Mouse (Mus musculus) large intestine, adult 2 months (tissue): ENCODE results near the gene Ripk3. TPM values are rescaled to one million over a fixed set of nuclear protein-coding genes. Genes with fewer than 3 reads are reported as not detected.

Experiments
- DNase-seq: peaks from one replicate; pipeline ENCODE4 v3.0.0-alpha.2; 2012; ENCODE audit warnings: low read depth, low spot score
- WGBS: fragments of 180-500 bp; shearing (Covaris S2); methylation state at CpG from one replicate; pipeline ENCODE4 v1.1.7; 2018; 5-methylcytosine and 5-hydroxymethylcytosine counted together
- polyA plus RNA-seq: library from polyadenylated mRNA; depleted of rRNA; stranded (reverse); fragments of >200 nt; gene quantifications from 2 replicates; pipeline ENCODE4 v1.2.3, GENCODE M21; 2012; rRNA removed

Gene Ripk3
- 86.5 and 89.2 TPM in 2 replicates for polyA plus RNA-seq

DNA sequence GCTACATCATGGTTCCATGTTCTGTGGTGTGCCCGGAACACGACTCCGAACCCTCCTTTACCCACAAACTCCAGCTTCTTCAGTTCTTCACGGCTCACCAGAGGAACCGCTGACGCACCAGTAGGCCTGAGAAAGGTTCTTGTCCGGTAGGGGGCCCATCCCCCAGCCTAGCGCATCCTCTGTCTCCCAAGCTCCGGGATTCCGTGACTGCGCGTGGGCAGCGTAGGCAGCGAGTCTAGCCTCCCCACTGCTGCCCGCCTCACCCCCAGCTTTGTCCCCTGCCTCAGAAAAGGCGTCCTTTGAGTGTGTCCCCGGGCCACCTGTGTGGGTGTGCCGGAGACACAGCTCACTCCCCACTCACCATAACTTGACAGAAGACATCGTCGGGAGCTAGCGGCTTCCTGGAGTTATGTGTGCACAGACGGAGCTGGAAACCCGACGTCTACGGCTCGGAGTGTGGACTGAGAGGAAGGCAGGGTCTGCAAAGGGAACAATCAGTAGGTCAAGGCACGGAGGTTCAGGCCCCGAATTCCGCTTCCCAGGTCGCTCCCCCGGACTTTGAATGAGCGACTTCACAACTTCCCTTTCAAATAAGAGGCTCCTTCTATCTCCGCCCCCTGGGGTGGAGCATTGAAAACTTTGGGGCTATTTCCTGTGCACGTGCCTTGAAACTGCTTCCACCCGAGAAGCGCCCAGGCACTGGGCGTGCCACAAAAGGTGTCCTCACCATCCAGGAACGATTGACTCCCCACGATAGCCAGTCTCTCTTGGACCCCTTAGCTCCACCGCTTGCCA lies at the start of gene Ripk3:
Ripk3 (minus strand) TSS at position 610 of the 795 bp plus-strand sequence.
- 5% methylated on average over 40 of the region's 40 CpGs for WGBS
- peak; percentile 73 for DNase-seq

DNA sequence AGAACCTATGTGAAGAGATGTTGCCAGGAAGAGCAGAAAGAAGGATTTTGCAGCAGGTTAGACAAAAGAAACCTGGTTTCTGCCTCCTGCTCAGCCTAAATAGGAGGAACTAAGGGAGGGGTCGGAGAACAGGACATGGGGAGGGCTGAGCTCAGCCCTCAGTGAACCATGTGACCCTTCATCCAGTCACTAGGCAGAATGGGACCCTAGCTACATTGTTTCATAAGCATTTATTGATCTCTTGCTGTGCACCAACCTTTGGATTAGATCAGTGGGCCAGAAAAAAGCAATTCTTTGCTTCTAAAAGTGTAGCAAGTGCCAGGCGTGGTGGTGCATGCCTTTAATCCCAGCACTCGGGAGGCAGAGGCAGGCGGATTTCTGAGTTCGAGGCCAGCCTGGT lies 49.6 kb upstream of the Ripk3 start:
- WGBS, result 87% methylated on average over 5 of the region's 5 CpGs
- DNase-seq, result no peak

- WGBS, result 82% methylated on average over 5 of the region's 5 CpGs
- no peak for DNase-seq
Observed at GRCm38 (mm10) chr14:55834808-55835533, 46.3 kb upstream of the Ripk3 start.

DNA sequence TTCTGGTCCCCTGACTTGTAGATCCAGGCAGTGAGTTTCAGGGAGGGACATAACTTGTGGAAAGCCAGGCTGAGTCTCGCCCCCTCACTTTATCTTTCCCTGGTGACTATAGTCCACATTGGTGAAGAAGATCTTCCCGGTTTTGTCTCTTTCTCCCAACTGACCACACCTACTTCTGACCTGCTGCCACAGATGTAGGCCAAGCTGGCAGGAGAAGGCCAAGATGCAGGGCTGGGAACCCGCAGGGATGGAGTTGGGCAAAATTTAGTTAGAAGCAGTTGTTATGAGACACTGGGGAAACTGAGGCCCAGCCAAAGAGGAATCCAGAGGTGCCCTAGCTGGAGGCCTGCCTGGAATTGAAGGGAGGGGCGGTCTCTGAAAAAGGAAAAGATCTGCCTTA lies 44.5 kb upstream of the Ripk3 start:
- DNase-seq, result no peak
- 67% methylated on average over 4 of the region's 4 CpGs for WGBS

GRCm38 (mm10) chr14:55830331-55830730 lies 41.7 kb upstream of the Ripk3 start:
- DNase-seq, result no peak
- WGBS, result 79% methylated on average over 4 of the region's 4 CpGs

DNA sequence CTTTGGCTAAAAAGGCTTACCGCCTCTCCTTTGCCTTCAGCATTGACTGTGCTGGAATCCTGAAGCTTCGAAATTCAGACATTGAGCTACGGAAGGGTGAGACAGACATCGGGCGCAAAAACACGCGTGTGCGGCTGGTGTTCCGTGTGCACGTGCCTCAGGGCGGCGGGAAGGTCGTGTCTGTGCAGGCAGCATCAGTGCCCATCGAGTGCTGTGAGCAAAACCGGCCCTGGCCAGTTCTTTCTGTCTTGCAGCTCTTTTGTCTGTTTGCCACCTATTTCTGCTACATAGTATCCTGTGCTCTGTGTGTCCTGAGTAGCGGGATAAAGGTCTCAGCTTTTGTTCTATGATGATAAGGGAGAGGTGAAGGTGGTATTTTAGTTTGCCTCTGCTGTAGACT lies 41.2 kb upstream of the Ripk3 start:
- DNase-seq, result no peak
- WGBS, result 94% methylated on average over 16 of the region's 16 CpGs

DNA sequence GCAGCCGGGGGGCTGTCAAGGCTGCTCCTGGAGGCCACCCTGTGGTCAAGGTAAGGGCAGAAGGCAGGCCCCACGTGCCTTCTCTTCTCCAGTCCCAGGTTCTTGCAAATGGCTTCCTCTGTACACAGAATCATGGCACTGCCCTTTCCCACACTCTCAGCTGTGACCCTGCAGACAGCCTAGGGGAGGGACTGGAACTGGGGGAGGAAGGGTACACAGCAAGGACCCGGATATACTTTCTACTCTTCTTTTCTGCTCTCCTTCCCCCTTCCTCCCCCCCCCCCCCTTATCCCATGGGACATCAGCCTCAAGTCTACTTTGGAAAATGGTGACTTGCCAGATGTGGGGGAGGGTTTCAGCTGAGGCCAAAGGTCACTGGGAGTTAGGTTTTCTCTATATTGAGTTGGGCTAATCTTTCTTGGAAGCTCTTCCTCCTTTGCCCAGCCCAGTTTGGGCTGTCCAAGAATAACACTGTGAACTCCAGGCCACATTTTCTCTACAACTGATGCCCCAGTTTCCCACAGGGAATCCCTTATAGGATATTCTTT lies 40.1 kb upstream of the Ripk3 start:
- no peak for DNase-seq
- 59% methylated on average over 3 of the region's 3 CpGs for WGBS

- WGBS, result 41% methylated on average over 41 of the region's 41 CpGs
- DNase-seq, result no peak
Observed at GRCm38 (mm10) chr14:55826551-55827340, 38.1 kb upstream of the Ripk3 start.

GRCm38 (mm10) chr14:55826142-55826541 lies 37.5 kb upstream of the Ripk3 start:
- no peak for DNase-seq
- WGBS, result 29% methylated on average over 15 of the region's 15 CpGs

DNA sequence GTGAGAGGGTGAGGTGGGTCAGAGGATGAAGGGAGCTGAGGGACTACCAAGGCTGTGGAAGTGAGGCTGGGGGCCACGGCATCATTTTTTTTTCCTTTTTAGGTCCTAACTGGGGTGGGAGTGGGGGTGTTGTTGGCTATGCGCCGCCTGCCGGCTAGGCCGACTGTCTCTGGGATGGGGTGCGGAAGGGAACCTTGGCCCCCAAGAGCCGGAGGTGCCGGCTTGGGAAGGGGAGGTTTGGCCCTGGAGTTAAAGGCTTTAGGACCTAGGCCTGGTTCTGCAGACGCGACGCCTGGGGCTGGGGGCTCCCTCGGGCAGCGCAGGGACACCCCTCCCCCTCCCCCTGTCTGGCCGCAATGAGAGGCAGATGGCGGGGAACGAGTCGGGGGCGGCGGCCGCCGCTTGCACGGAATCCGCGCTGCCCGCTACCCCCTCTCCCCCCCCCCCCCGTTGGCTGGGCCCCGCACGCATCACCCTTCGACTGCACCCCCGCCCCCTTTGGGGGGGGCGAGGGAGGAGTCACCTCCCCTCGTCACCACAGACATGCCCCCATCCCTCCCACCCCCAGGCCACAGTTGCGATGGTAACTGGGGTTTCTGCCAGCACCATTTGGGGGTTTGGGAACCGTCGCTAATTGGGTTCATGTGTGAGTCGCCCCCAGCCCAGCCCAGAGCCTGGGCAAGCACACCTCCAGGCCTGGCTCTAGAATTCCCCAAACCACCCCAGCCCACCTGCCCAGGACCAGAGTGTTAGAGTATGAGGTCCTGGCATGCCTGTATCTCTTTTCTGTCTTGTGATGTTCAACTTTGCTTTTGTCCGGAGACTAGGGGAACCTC lies 36.8 kb upstream of the Ripk3 start:
- DNase-seq, result no peak

GRCm38 (mm10) chr14:55824481-55825215 lies 36.0 kb upstream of the Ripk3 start:
- WGBS, result 10% methylated on average over 30 of the region's 32 CpGs

More for the DNA sequence above, 36.8 kb upstream of the Ripk3 start:
- 6% methylated on average over 35 of the region's 37 CpGs for WGBS

DNA sequence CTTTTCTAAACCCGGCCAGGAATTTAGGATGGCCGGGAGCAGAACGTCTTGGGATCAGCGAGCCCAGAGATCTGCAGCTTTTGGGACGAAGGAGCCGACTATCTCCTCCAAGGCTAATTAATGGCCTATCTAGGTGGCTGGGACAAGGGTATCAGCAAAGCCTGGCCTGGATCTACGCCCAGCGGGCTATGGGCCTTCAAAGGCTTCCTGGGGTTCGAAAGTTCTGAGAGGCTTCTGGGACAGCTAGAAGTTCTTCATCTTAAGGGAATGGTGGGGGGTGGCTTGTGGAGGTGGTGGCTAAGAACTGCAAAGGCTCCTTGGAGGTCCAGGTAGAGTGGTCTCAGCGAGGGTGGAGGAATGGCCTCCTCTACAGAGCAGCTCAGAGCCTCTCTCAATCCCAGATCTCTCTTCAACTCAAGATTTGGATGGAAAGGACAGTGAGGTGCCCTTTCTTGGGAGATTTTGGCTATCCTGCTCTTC lies 35.4 kb upstream of the Ripk3 start:
- WGBS, result 31% methylated on average over 10 of the region's 10 CpGs
- DNase-seq, result no peak

More at GRCm38 (mm10) chr14:55824481-55825215, 36.0 kb upstream of the Ripk3 start:
- DNase-seq, result no peak

- WGBS, result 1% methylated on average over 46 of the region's 46 CpGs
- DNase-seq, result no peak
Observed at GRCm38 (mm10) chr14:55822991-55823762, 34.5 kb upstream of the Ripk3 start, which contains the start of gene Nfatc4. Gene Nfatc4 (plus strand): TSS chr14:55823144.

DNA sequence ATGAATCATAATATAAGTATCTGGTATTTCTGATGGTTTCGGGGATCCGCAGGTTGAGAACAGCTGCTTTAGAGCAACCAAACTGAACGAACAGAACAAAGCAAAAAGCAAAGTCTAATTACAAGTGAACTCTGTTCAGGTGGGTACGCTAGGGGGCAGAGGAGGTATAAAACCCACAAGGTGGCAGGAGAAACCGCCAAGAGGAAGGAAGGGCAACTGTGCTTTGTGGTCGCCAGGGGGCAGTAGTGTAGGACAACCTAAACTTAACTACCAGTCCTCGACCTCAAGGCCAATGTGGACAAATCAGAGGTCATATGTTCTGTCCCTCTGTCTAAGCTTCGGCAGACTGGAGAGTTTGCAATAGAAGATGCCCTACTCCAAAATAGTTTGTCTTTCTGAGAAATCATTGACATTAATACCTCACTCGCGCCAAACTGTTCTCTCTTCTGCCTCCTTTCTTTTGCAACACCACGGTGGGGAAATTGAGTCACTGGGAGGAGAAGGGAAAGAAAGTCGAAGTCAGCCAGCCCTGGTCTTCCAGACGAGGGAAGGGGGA lies 33.8 kb upstream of the Ripk3 start:
- DNase-seq, result no peak
- 1% methylated on average over 13 of the region's 13 CpGs for WGBS

GRCm38 (mm10) chr14:55820576-55820975 lies 31.9 kb upstream of the Ripk3 start:
- 86% methylated on average over 9 of the region's 9 CpGs for WGBS
- no peak for DNase-seq

DNA sequence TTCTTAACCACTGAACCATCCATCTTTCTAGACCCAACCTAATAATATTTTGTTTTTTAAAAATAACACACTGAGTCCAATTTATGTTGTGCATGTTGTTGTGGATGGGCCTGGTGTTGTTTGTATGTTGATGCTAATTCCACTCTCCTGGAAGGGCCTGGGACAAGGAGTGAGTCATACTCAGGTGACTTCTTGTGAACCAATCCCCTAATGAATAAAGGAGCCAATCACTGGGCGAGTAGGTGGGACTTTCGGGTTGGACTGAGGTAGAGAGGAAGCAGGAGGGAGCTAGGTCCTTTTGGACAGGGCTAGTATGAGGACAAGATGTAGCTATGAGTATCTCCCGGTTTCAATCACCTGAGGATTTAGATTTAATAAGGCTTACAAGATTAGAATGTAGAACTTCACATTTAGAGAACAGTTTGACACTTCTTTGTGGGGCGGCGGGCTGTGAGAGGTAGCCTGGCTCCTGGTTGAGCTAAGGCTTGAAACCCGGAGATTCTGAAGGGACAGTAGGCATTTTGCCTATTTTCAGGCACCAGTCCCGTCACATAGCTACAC lies 31.3 kb upstream of the Ripk3 start:
- WGBS, result 83% methylated on average over 7 of the region's 7 CpGs
- DNase-seq, result no peak

- 11% methylated on average over 17 of the region's 17 CpGs for WGBS
Observed at GRCm38 (mm10) chr14:55815310-55815751, 26.7 kb upstream of the Ripk3 start.

More at GRCm38 (mm10) chr14:55815310-55815751, 26.7 kb upstream of the Ripk3 start:
- DNase-seq, result peak; percentile 58
